Mouse (Mus musculus) CH12.LX (cell line): ENCODE data around the gene Ccdc69. TPM values are rescaled to one million over a fixed set of nuclear protein-coding genes. Genes with fewer than 3 reads are reported as not detected.
A peak's percentile ranks its signal among the peaks of the same experiment; 100 is the strongest.

Experiments used
- DNase-seq: peaks from one replicate; pipeline ENCODE4 v3.0.0-alpha.2; 2013; ENCODE audit errors: extremely low read depth
- H3K27ac ChIP-seq: 2 replicates; pipeline ENCODE4 v1.5.1; 2012; ENCODE audit warnings: low read depth, mild to moderate bottlenecking, control low read depth, moderate library complexity; ENCODE audit not compliant: insufficient read depth
- H3K27me3 ChIP-seq: replicated peaks from 2 replicates; pipeline ENCODE3; 2012; ENCODE audit warnings: inconsistent platforms
- H3K36me3 ChIP-seq, 2 experiments: replicated peaks in 1 of 2; 2 replicates each; pipeline versions ENCODE3 to v1.6.1; 2012; ENCODE audit warnings: inconsistent platforms in 1 of 2, low read length in 1 of 2, mild to moderate bottlenecking in 1 of 2, mixed read lengths in 1 of 2, moderate library complexity in 1 of 2; ENCODE audit not compliant: control insufficient read depth in 1 of 2, insufficient read depth in 1 of 2
- H3K4me1 ChIP-seq, 2 experiments: 2 replicates each; pipeline ENCODE4 v1.6.1; 2012; ENCODE audit warnings: inconsistent platforms in 1 of 2, moderate library complexity in 1 of 2; ENCODE audit not compliant: insufficient read depth in 2 of 2, control insufficient read depth in 1 of 2
- H3K4me2 ChIP-seq: 2 replicates; pipeline ENCODE4 v1.6.1; 2012; ENCODE audit warnings: low read depth, mild to moderate bottlenecking, control low read depth; ENCODE audit not compliant: poor library complexity, insufficient read depth, severe bottlenecking
- H3K4me3 ChIP-seq, 3 experiments: fragments of 150-350 bp in 1 of 3; sonication (generic) in 1 of 3; replicated peaks in 1 of 3; 2 replicates each; pipeline versions ENCODE3 to v1.5.1; 2011 to 2012; ENCODE audit warnings: low read depth in 2 of 3, low read length in 2 of 3, mild to moderate bottlenecking in 2 of 3, moderate library complexity in 2 of 3, control low read depth in 1 of 3, improper control_type of control experiment in 1 of 3, inconsistent platforms in 1 of 3, mixed read lengths in 1 of 3; ENCODE audit not compliant: poor library complexity in 1 of 3
- H3K79me2 ChIP-seq: replicated peaks from 2 replicates; pipeline ENCODE4 v1.6.1; 2012; ENCODE audit warnings: mild to moderate bottlenecking, moderate library complexity; ENCODE audit not compliant: control insufficient read depth, poor library complexity, insufficient read depth, severe bottlenecking; ENCODE audit errors: extremely low read depth
- H3K9ac ChIP-seq: 2 replicates; pipeline ENCODE4 v1.6.1; 2012; ENCODE audit warnings: low read depth, mild to moderate bottlenecking, control low read depth, moderate library complexity; ENCODE audit not compliant: insufficient read depth
- H3K9me3 ChIP-seq: replicated peaks from 2 replicates; pipeline ENCODE3; 2012; ENCODE audit warnings: low read length, inconsistent platforms, mixed read lengths
- BHLHE40 ChIP-seq: IDR thresholded peaks from 2 replicates; pipeline ENCODE4 v1.6.1; 2011; ENCODE audit warnings: mild to moderate bottlenecking, low read depth, low read length, improper control_type of control experiment
- CHD2 ChIP-seq: IDR thresholded peaks from 2 replicates; pipeline ENCODE4 v1.6.1; 2011; ENCODE audit warnings: low read length, improper control_type of control experiment
- E2F4 ChIP-seq: IDR thresholded peaks from 2 replicates; pipeline ENCODE4 v1.6.1; 2011; ENCODE audit warnings: low read depth, low read length, improper control_type of control experiment; ENCODE audit not compliant: insufficient replicate concordance
- ELF1 ChIP-seq: IDR thresholded peaks from 2 replicates; pipeline ENCODE4 v1.6.1; 2014; ENCODE audit warnings: low read depth, mild to moderate bottlenecking, inconsistent platforms, low read length, improper control_type of control experiment
- EP300 ChIP-seq: IDR thresholded peaks from 2 replicates; pipeline ENCODE4 v1.6.1; 2011; ENCODE audit warnings: low read length, improper control_type of control experiment
- ETS1 ChIP-seq: conservative IDR thresholded peaks from 2 replicates; pipeline ENCODE4 v1.6.1; 2012; ENCODE audit warnings: low read depth, mild to moderate bottlenecking, inconsistent platforms, low read length, improper control_type of control experiment, moderate library complexity
- GABPA ChIP-seq: IDR thresholded peaks from 2 replicates; pipeline ENCODE4 v1.6.1; 2012; ENCODE audit warnings: low read depth, low read length, improper control_type of control experiment, inconsistent platforms; ENCODE audit not compliant: insufficient replicate concordance
- HCFC1 ChIP-seq: IDR thresholded peaks from 2 replicates; pipeline ENCODE4 v1.6.1; 2012; ENCODE audit warnings: low read depth, mild to moderate bottlenecking, inconsistent platforms, low read length, improper control_type of control experiment
- JUN ChIP-seq: IDR thresholded peaks from 2 replicates; pipeline ENCODE4 v1.6.1; 2011; ENCODE audit warnings: low read depth, mild to moderate bottlenecking, low read length, improper control_type of control experiment, moderate library complexity; ENCODE audit not compliant: insufficient read depth
- JUND ChIP-seq: conservative IDR thresholded peaks from 2 replicates; pipeline ENCODE4 v1.6.1; 2011; ENCODE audit warnings: low read depth, low read length, improper control_type of control experiment
- KAT2A ChIP-seq: IDR thresholded peaks from 2 replicates; pipeline ENCODE4 v1.6.1; 2012; ENCODE audit warnings: low read length, improper control_type of control experiment, inconsistent platforms; ENCODE audit not compliant: insufficient replicate concordance
- MAFK ChIP-seq: IDR thresholded peaks from 2 replicates; pipeline ENCODE4 v1.6.1; 2011; ENCODE audit warnings: low read length, improper control_type of control experiment; ENCODE audit not compliant: insufficient replicate concordance
- MAX ChIP-seq: IDR thresholded peaks from 2 replicates; pipeline ENCODE4 v1.6.1; 2011; ENCODE audit warnings: low read length, improper control_type of control experiment
- MXI1 ChIP-seq: IDR thresholded peaks from 2 replicates; pipeline ENCODE4 v1.6.1; 2011; ENCODE audit warnings: mild to moderate bottlenecking, low read depth, low read length, improper control_type of control experiment
- MYC ChIP-seq: IDR thresholded peaks from 2 replicates; pipeline ENCODE4 v1.6.1; 2011; ENCODE audit warnings: low read depth, mild to moderate bottlenecking, improper control_type of control experiment, low read length
- NELFE ChIP-seq: IDR thresholded peaks from 2 replicates; pipeline ENCODE4 v1.6.1; 2011; ENCODE audit warnings: low read depth, low read length, improper control_type of control experiment
- NRF1 ChIP-seq: IDR thresholded peaks from 2 replicates; pipeline ENCODE4 v1.6.1; 2014; ENCODE audit warnings: low read depth, mild to moderate bottlenecking, inconsistent platforms, low read length, improper control_type of control experiment, moderate library complexity
- PAX5 ChIP-seq: IDR thresholded peaks from 2 replicates; pipeline ENCODE4 v1.6.1; 2012; ENCODE audit warnings: low read length, inconsistent platforms, mixed read lengths
- POLR2AphosphoS2 ChIP-seq: IDR thresholded peaks from 2 replicates; pipeline ENCODE4 v1.6.1; 2011; ENCODE audit warnings: low read depth, low read length, improper control_type of control experiment
- RCOR1 ChIP-seq: conservative IDR thresholded peaks from 2 replicates; pipeline ENCODE4 v1.6.1; 2012; ENCODE audit warnings: low read depth, mild to moderate bottlenecking, inconsistent platforms, low read length, improper control_type of control experiment
- SIN3A ChIP-seq: IDR thresholded peaks from 2 replicates; pipeline ENCODE4 v1.6.1; 2012; ENCODE audit warnings: low read length, improper control_type of control experiment, inconsistent platforms
- SMC3 ChIP-seq: IDR thresholded peaks from 2 replicates; pipeline ENCODE4 v1.6.1; 2011; ENCODE audit warnings: low read depth, low read length, improper control_type of control experiment
- TBP ChIP-seq: conservative IDR thresholded peaks from 2 replicates; pipeline ENCODE4 v1.6.1; 2011; ENCODE audit warnings: low read depth, low read length, improper control_type of control experiment
- TCF12 ChIP-seq: IDR thresholded peaks from 2 replicates; pipeline ENCODE4 v1.6.1; 2014; ENCODE audit warnings: low read depth, mild to moderate bottlenecking, inconsistent platforms, low read length, improper control_type of control experiment
- USF1 ChIP-seq: IDR thresholded peaks from 2 replicates; pipeline ENCODE4 v1.6.1; 2014; ENCODE audit warnings: low read depth, mild to moderate bottlenecking, inconsistent platforms, low read length, improper control_type of control experiment
- USF2 ChIP-seq: conservative IDR thresholded peaks from 2 replicates; pipeline ENCODE4 v1.6.1; 2011; ENCODE audit warnings: low read depth, low read length, improper control_type of control experiment
- ZKSCAN1 ChIP-seq: IDR thresholded peaks from 2 replicates; pipeline ENCODE4 v1.6.1; 2012; ENCODE audit warnings: low read depth, inconsistent platforms, low read length, improper control_type of control experiment, borderline replicate concordance
- ZMIZ1 ChIP-seq: IDR thresholded peaks from 2 replicates; pipeline ENCODE4 v1.6.1; 2012; ENCODE audit warnings: low read depth, mild to moderate bottlenecking, inconsistent platforms, low read length, improper control_type of control experiment
- ZNF384 ChIP-seq: IDR thresholded peaks from 2 replicates; pipeline ENCODE4 v1.6.1; 2012; ENCODE audit warnings: low read depth, low read length, improper control_type of control experiment, inconsistent platforms
- dilution Hi-C: fragments of 300-500 bp; cut with MboI; formaldehyde crosslinking; loops from 2 replicates; pipeline ENCODE4 v1.14.3; 2020; ENCODE audit warnings: low sequenced_read_pairs; ENCODE audit not compliant: extremely low pct_unique_long_range_greater_than_20kb, extremely low pct_ligation_motif_present
- in situ Hi-C: fragments of 300-500 bp; cut with MboI; formaldehyde crosslinking; loops from 3 replicates; pipeline ENCODE4 v1.14.3; 2019; ENCODE audit warnings: low sequenced_read_pairs, low pct_ligation_motif_present, low pct_unique_long_range_greater_than_20kb, mixed read lengths
- polyA plus RNA-seq: library from polyadenylated mRNA; unstranded; fragments of >175 nt; gene quantifications from 2 replicates; pipeline ENCODE4 v1.2.1, GENCODE M21; 2012; ENCODE audit warnings: low read depth; ENCODE audit not compliant: insufficient read length
- total RNA-seq, 2 experiments: library from RNA; depleted of rRNA; stranded (reverse); fragments of 300-350 nt in 1 of 2; fragments of >200 nt in 1 of 2; gene quantifications; 2 replicates each; pipeline ENCODE4 v1.2.3; 2012 to 2014

The Ccdc69 gene
- total and polyA plus RNA-seq, 3 experiments, result 0.27 to 4.3 (median 0.61) TPM

GRCm38 (mm10) chr11:55023583-55023982, 54.3 kb downstream of the Ccdc69 start:
- TF ChIP-seq JUND (no peak), MAX (no peak), ZNF384 (no peak), SMC3 (no peak), PAX5 (no peak), NELFE (no peak), POLR2AphosphoS2 (no peak), EP300 (no peak), JUN (no peak), USF1 (no peak), MAFK (no peak), MXI1 (no peak), NRF1 (no peak), E2F4 (no peak), TBP (no peak), TCF12 (no peak), GABPA (no peak), HCFC1 (no peak)
- Histone ChIP-seq H3K27me3 (no peaks in the 10 kb centered on the region), H3K9ac (peak overlapping the region; percentile 44), H3K4me1 (peaks cover 41 to 98% of the 10 kb centered on the region in 2 experiments), H3K4me2 (peak overlapping the region; percentile 70), H3K36me3 (peaks cover 16 to 43% of the 10 kb centered on the region in 2 experiments), H3K79me2 (peaks cover 8% of the 10 kb centered on the region), H3K9me3 (no peaks in the 10 kb centered on the region), H3K4me3 (peak overlapping the region in 2 of 3 experiments; percentile 15 to 31), H3K27ac (peak overlapping the region; percentile 83)
- DNase-seq, result no peak
- dilution Hi-C loops, result no loop called here
- in situ Hi-C loops, result no loop called here

GRCm38 (mm10) chr11:55023049-55023564, 54.8 kb downstream of the Ccdc69 start:
- Histone ChIP-seq H3K4me1 (peaks cover 39 to 98% of the 10 kb centered on the region in 2 experiments), H3K27me3 (no peaks in the 10 kb centered on the region), H3K4me2 (peak overlapping the region; percentile 77), H3K36me3 (peaks cover 17 to 48% of the 10 kb centered on the region in 2 experiments), H3K79me2 (peaks cover 8% of the 10 kb centered on the region), H3K9me3 (no peaks in the 10 kb centered on the region), H3K27ac (peak overlapping the region; percentile 89), H3K9ac (peak overlapping the region; percentile 44), H3K4me3 (peak overlapping the region in 1 of 3 experiments; percentile 31)
- DNase-seq, result peak; percentile 100
- dilution Hi-C loops (no loop called here), in situ Hi-C loops (no loop called here)
- peak; percentile 88 for TF ChIP-seq CHD2
- no peak; the same call in 1 of the 2 replicates for TF ChIP-seq MYC
- no peak; the same call in none of the 2 replicates for TF ChIP-seq JUN
- TF ChIP-seq MAX, result peak; percentile 43
- no peak for TF ChIP-seq KAT2A
- 0 out of 2 replicates have a peak, but pooled peaks have one; percentile 26 for TF ChIP-seq SMC3
- peak; percentile 89 for TF ChIP-seq EP300
- TF ChIP-seq USF2, result no peak
- TF ChIP-seq RCOR1, result peak; percentile 66
- peak; percentile 75 for TF ChIP-seq TBP
- peak; percentile 100 for TF ChIP-seq ETS1
- TF ChIP-seq ELF1, result peak; percentile 92
- no peak for TF ChIP-seq GABPA
- TF ChIP-seq BHLHE40, result peak; percentile 94
- no peak for TF ChIP-seq ZMIZ1
- no peak for TF ChIP-seq POLR2AphosphoS2
- peak; percentile 99 for TF ChIP-seq MXI1
- no peak for TF ChIP-seq ZKSCAN1
- TF ChIP-seq NRF1, result 0 out of 2 replicates have a peak, but pooled peaks have one; percentile 11
- peak; percentile 99 for TF ChIP-seq SIN3A
- TF ChIP-seq NELFE, result 0 out of 2 replicates have a peak, but pooled peaks have one; percentile 19
- TF ChIP-seq TCF12, result peak; percentile 95
